Mouse (Mus musculus): ENCODE data around the gene Vgll4. TPM values are rescaled to one million over a fixed set of nuclear protein-coding genes. Genes with fewer than 3 reads are reported as not detected.

Vgll4 gene
- polyA plus RNA-seq, 1 experiment from 2014 or later, result 37.9 TPM

- Histone ChIP-seq H3K9ac (no peak overlapping the region), H3K4me1 (replicated peaks; ENCODE audit: control insufficient read depth, insufficient read depth, low read length) (no peaks in the 10 kb centered on the region), H3K36me3 (replicated peaks; ENCODE audit: control insufficient read depth, insufficient read depth) (no peaks in the 10 kb centered on the region), H3K27me3 (ENCODE audit: control insufficient read depth, insufficient read depth, low read length) (no peaks in the 10 kb centered on the region), H3K4me3 (replicated peaks; ENCODE audit: low read length) (no peak overlapping the region), H3K9me3 (ENCODE audit: control insufficient read depth, low read length) (no peaks in the 10 kb centered on the region), H3K4me2 (replicated peaks) (no peak overlapping the region), H3K27ac (no peak overlapping the region)
- 75% methylated on average over 5 of the region's 5 CpGs for WGBS
- no peak for DNase-seq (ENCODE audit: low spot score)
- ATAC-seq (ENCODE audit: low FRiP score), result no peak
Observed at GRCm38 (mm10) chr6:114812322-114812721, 157.5 kb downstream of the Vgll4 start.

Other genes with a start within 250 kb of the Vgll4 start
- 51.8 and 53.8 TPM in 2 replicates for gene Tamm41, start 67.9 kb upstream of the Vgll4 start, polyA plus RNA-seq (2014; fragmentation: Nextera tagmentation; extraction: Ambion mirVana)
- 65.1 and 90.7 TPM in 2 replicates for gene Syn2, start 164.9 kb upstream of the Vgll4 start, polyA plus RNA-seq (2014; fragmentation: Nextera tagmentation; extraction: Ambion mirVana)

Data from hindbrain, embryonic 14.5 days (tissue).